Mouse (Mus musculus) stomach, postnatal 0 days (tissue): ENCODE results near the gene Prkaa2.

ENCODE experiments used
- CTCF ChIP-seq: IDR thresholded peaks from 2 replicates; pipeline ENCODE4 v1.5.1; 2016; ENCODE audit warnings: antibody characterized with exemption, low read depth, mild to moderate bottlenecking, moderate library complexity
- EP300 ChIP-seq: optimal IDR thresholded peaks from 2 replicates; pipeline ENCODE3; 2016; ENCODE audit warnings: antibody characterized with exemption

DNA sequence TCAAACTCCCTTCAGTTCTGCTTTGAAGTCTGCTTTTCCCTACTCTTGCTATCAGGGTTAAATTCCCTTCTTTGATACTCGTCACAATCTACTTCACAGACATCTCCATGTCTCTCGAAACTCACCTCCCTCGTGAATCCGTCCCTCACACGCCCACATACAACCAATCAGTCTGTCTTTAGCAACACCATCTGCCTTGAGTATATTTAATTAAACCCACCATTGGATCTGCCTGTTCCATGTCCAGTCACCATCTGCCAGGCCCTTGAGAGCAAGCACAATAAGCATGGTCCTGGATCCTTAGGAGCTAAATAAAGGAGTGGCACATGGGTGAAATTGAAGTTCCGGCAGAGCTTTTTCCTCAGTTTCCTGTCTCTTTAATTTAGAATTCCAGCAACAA, 11.4 kb upstream of the Prkaa2 start:
- TF ChIP-seq CTCF (no peak), EP300 (no peak)
